Mouse (Mus musculus) C2C12 (cell line): ENCODE results near the gene Fbxl17.

ENCODE experiments used
- CEBPB ChIP-seq: IDR thresholded peaks from one replicate; pipeline ENCODE4 v1.6.1; 2011; ENCODE audit warnings: low read depth, mild to moderate bottlenecking, control low read depth, moderate library complexity
- CTCF ChIP-seq: IDR thresholded peaks from one replicate; pipeline ENCODE4 v1.5.1; 2011; ENCODE audit not compliant: control insufficient read depth, insufficient read depth, insufficient read length
- USF1 ChIP-seq: IDR thresholded peaks from one replicate; pipeline ENCODE4 v1.6.1; 2011; ENCODE audit warnings: low read depth, mild to moderate bottlenecking, control low read depth, moderate library complexity

DNA sequence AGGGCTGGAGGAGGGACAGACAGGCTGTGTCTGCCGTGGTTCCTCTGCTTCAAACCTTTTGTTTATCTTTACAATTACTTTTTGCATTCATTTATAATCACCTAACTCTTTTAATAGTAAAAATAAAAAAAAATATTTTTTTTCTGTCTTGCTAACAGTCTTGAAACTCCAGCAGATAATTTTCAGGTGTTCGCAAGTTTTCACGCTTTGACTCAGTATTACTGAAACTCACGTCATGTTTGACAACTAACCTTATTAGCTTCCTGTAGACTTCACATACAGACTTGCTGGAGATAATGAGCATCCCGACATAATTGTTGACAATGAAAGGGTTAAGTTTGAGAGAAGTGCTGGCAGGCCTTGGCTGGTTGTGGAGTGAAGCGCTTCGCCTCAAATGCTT lies 340.6 kb downstream of the Fbxl17 start:
- TF ChIP-seq CTCF (no peak), USF1 (no peak), CEBPB (no peak)
